Mouse (Mus musculus) heart, adult 2 months (tissue): ENCODE measurements around the gene Ccl19. TPM values are rescaled to one million over a fixed set of nuclear protein-coding genes. Genes with fewer than 3 reads are reported as not detected.
"Not testable (repeated sequence)": the region's sequence is repeated elsewhere in the genome, so short reads cannot be mapped to it uniquely, and the experiment has no call there.

Experiments
- DNase-seq, 2 experiments: peaks; one replicate each; pipeline ENCODE4 v3.0.0; 2021
- H3K27ac ChIP-seq: fragments of 200-600 bp; 2 replicates; pipeline ENCODE4 v1.8.1; 2022
- H3K27me3 ChIP-seq: fragments of 200-500 bp; 2 replicates; pipeline ENCODE4 v1.6.1; 2012; ENCODE audit warnings: mild to moderate bottlenecking, low read length, inconsistent platforms, mixed read lengths; ENCODE audit not compliant: control insufficient read depth, insufficient read depth
- H3K36me3 ChIP-seq: fragments of 200-500 bp; 2 replicates; pipeline ENCODE4 v1.6.1; 2012; ENCODE audit warnings: low read length, inconsistent platforms; ENCODE audit not compliant: control insufficient read depth, insufficient read depth
- H3K4me1 ChIP-seq: fragments of 200-500 bp; 2 replicates; pipeline ENCODE4 v1.6.1; 2011; ENCODE audit warnings: low read length; ENCODE audit not compliant: control insufficient read depth, insufficient read depth
- H3K4me3 ChIP-seq: fragments of 200-600 bp; 2 replicates; pipeline ENCODE4 v1.8.1; 2022
- H3K79me2 ChIP-seq: fragments of 200-500 bp; replicated peaks from 2 replicates; pipeline ENCODE4 v1.6.1; 2012; ENCODE audit warnings: mild to moderate bottlenecking, inconsistent platforms, low read length, moderate library complexity, mixed read lengths; ENCODE audit not compliant: control insufficient read depth, insufficient read depth
- H3K9ac ChIP-seq: fragments of 200-500 bp; 2 replicates; pipeline ENCODE4 v1.6.1; 2012; ENCODE audit warnings: low read depth, mild to moderate bottlenecking, control low read depth, inconsistent platforms, low read length, mixed read lengths
- whole genome bisulfite sequencing: fragments of 180-500 bp; shearing (Covaris S2); methylation state at CpG from one replicate; pipeline ENCODE4 v1.1.7; 2018; 5-methylcytosine and 5-hydroxymethylcytosine counted together
- intact Hi-C: fragments of 180-260 bp; cut with DNase I; formaldehyde crosslinking; loops from one replicate; pipeline ENCODE4 v1.15.1; 2025
- long read RNA-seq: library from polyadenylated mRNA; stranded (forward); transcript quantifications from one replicate; pipeline ENCODE4 v2.0.0, GENCODE M21; 2021
- polyA plus RNA-seq: library from polyadenylated mRNA; depleted of rRNA; stranded (reverse); fragments of >200 nt; gene quantifications from 2 replicates; pipeline ENCODE4 v1.2.3, GENCODE M21; 2012; rRNA removed
- total RNA-seq, 2 experiments: library from RNA; stranded (reverse); gene quantifications; 2 replicates each; pipeline ENCODE4 v1.2.3; 2021

The Ccl19 gene
- total RNA-seq (1 to 10 TPM in 1 of 2 experiments, under 1 TPM in 1; 0.52 to 1.3 TPM), polyA plus RNA-seq (2.3 and 5.8 TPM in 2 replicates)
- long read RNA-seq = 0 reads

DNA sequence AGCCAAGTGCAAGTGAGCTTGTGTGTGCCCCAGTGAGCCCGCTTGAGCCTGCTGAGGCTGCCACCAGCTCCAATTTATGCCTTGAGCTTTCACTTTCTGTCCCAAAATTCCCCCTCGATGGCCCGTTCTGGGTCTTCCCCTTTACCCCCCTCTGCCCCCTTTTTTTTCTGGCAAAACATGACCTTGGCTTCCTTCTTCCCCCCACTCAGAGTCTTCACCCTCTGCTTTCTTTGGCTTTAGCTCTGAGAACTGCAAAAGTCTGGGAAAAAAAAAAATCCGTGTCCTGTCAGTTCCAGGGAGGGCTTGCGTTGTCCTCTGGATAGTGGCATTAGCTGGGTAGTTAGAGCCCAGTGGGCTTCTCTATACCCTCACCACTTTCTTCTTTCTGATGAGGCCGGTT, at the start of gene Ccl19:
Gene Ccl19 (minus strand): TSS at position 101 of the 400 bp plus-strand sequence.
- DNase-seq, H3K79me2 ChIP-seq, H3K9ac ChIP-seq, H3K27ac ChIP-seq, H3K4me1 ChIP-seq, H3K27me3 ChIP-seq, H3K36me3 ChIP-seq, intact Hi-C loops, H3K4me3 ChIP-seq: not testable (repeated sequence)
- no CpG with 5 or more reads among the region's 6 CpGs for WGBS

DNA sequence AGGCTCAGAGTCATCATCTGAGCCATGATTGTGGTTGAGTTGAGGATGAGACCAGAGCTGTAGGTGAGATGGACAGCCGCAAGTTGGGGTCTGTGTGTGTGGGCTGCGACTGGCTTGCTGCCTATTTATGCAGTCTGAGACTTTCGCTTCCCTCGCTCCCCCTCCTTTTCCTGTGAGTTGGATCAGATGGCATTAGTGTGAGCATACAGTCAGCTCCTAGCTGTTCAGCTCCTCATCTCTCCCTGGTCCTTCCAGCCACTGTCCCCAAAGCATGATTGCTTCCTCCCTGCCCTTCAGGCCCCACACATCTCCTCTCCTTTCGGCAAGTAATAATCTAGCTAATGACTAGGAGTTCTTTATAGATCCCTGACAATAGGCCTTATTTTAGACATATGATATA, 17.5 kb upstream of the Ccl19 start, which contains the start of gene Ccl21a:
Gene Ccl21a (minus strand): TSS at position 101 of the 400 bp plus-strand sequence.
- H3K9ac ChIP-seq, DNase-seq, intact Hi-C loops, H3K4me3 ChIP-seq, H3K27me3 ChIP-seq, H3K36me3 ChIP-seq, H3K4me1 ChIP-seq, H3K27ac ChIP-seq, H3K79me2 ChIP-seq: not testable (repeated sequence)
- WGBS = no CpG with 5 or more reads among the region's 5 CpGs

- H3K9ac ChIP-seq, H3K36me3 ChIP-seq, H3K79me2 ChIP-seq, DNase-seq, H3K27ac ChIP-seq, H3K27me3 ChIP-seq, H3K4me1 ChIP-seq, H3K4me3 ChIP-seq, intact Hi-C loops: not testable (repeated sequence)
- WGBS = no CpG with 5 or more reads among the region's 13 CpGs
Measured at GRCm38 (mm10) chr4:42735245-42735644, 21.1 kb downstream of the Ccl19 start, which contains the start of gene 4930578G10Rik. Gene 4930578G10Rik, plus strand, starts transcription at chr4:42735545.

Other genes with a start within 250 kb of the Ccl19 start
- gene Fam205a2, start 228.4 kb downstream of the Ccl19 start, total RNA-seq = not detected
- gene Fam205a2, start 228.4 kb downstream of the Ccl19 start, polyA plus RNA-seq = 0.04 and 0.06 TPM in 2 replicates
- gene Gm10591, start 144.4 kb downstream of the Ccl19 start, total RNA-seq = not detected
- gene Gm10591, start 144.4 kb downstream of the Ccl19 start, polyA plus RNA-seq = 1.5 TPM in 1 of 2 replicates, not detected in the other
- 1 to 10 TPM; 2.7 to 4.8 TPM for gene Gm2564, start 126.9 kb downstream of the Ccl19 start, total RNA-seq
- 2.1 and 6.3 TPM in 2 replicates for gene Gm2564, start 126.9 kb downstream of the Ccl19 start, polyA plus RNA-seq
- not detected for gene Ccl27b, start 101.3 kb downstream of the Ccl19 start, total RNA-seq
- gene Ccl27b, start 101.3 kb downstream of the Ccl19 start, polyA plus RNA-seq = not detected in 2 replicates
- under 1 TPM in 1 of 2 experiments, not detected in 1; 0.29 TPM for gene Il11ra2, start 94.7 kb downstream of the Ccl19 start, total RNA-seq
- gene Il11ra2, start 94.7 kb downstream of the Ccl19 start, polyA plus RNA-seq = 0.70 TPM in 1 of 2 replicates, not detected in the other
- gene 4930578G10Rik, start 21.0 kb downstream of the Ccl19 start, total RNA-seq = not detected
- 0.32 TPM in 1 of 2 replicates, not detected in the other for gene 4930578G10Rik, start 21.0 kb downstream of the Ccl19 start, polyA plus RNA-seq
- gene Ccl21a, start 17.4 kb upstream of the Ccl19 start, total RNA-seq = 10 to 100 TPM; 47.6 to 62.3 TPM
- gene Ccl21a, start 17.4 kb upstream of the Ccl19 start, polyA plus RNA-seq = 42.1 and 43.1 TPM in 2 replicates
- not detected for gene Fam205a1, start 97.3 kb upstream of the Ccl19 start, total RNA-seq
- gene Fam205a1, start 97.3 kb upstream of the Ccl19 start, polyA plus RNA-seq = not detected in 2 replicates
- gene Gm12394, start 100.2 kb upstream of the Ccl19 start, total RNA-seq = under 1 TPM in 1 of 2 experiments, not detected in 1; 0.10 TPM
- gene Gm12394, start 100.2 kb upstream of the Ccl19 start, polyA plus RNA-seq = 0.02 TPM in 1 of 2 replicates, not detected in the other
- gene Fam205c, start 117.7 kb upstream of the Ccl19 start, total RNA-seq = 1 to 10 TPM; 8.3 to 9.8 TPM
- 0.14 and 0.20 TPM in 2 replicates for gene Fam205c, start 117.7 kb upstream of the Ccl19 start, polyA plus RNA-seq
- gene Phf24, start 160.1 kb upstream of the Ccl19 start, total RNA-seq = 1 to 10 TPM; 5.0 to 5.8 TPM
- gene Phf24, start 160.1 kb upstream of the Ccl19 start, polyA plus RNA-seq = 4.8 and 7.8 TPM in 2 replicates
- 100 to 1,000 TPM in 1 of 2 experiments, 10 to 100 TPM in 1; 88.5 to 103 TPM for gene Dnajb5, start 193.2 kb upstream of the Ccl19 start, total RNA-seq
- gene Dnajb5, start 193.2 kb upstream of the Ccl19 start, polyA plus RNA-seq = 45.6 and 51.1 TPM in 2 replicates
- not detected for gene 1700022I11Rik, start 213.0 kb upstream of the Ccl19 start, total RNA-seq
- not detected in 2 replicates for gene 1700022I11Rik, start 213.0 kb upstream of the Ccl19 start, polyA plus RNA-seq
- gene Vcp, start 243.9 kb upstream of the Ccl19 start, total RNA-seq = 100 to 1,000 TPM; 238 to 254 TPM
- gene Vcp, start 243.9 kb upstream of the Ccl19 start, polyA plus RNA-seq = 127 and 204 TPM in 2 replicates